Mouse (Mus musculus) midbrain, postnatal 0 days (tissue): ENCODE measurements around the gene Xrcc6. TPM values are rescaled to one million over a fixed set of nuclear protein-coding genes. Genes with fewer than 3 reads are reported as not detected.

Source experiments
- ATAC-seq: fragments of 200-750 bp; cut with Nextera tagmentation; 2 replicates; pipeline ENCODE4 v1.8.0; 2017; ENCODE audit warnings: moderate number of reproducible peaks, mild to moderate bottlenecking, moderate TSS enrichment, moderate library complexity; ENCODE audit not compliant: low FRiP score
- DNase-seq: peaks from one replicate; pipeline ENCODE4 v3.0.0-alpha.2; 2015; ENCODE audit warnings: low spot score
- H3K27ac ChIP-seq: fragments of 300-500 bp; sonication (generic); 2 replicates; pipeline ENCODE4 v1.5.1; 2014; ENCODE audit warnings: low read depth, mild to moderate bottlenecking, low read length, mixed read lengths
- H3K27me3 ChIP-seq: fragments of 300-500 bp; sonication (generic); 2 replicates; pipeline ENCODE4 v1.6.1; 2014; ENCODE audit warnings: low read length, control low read depth, mixed read lengths; ENCODE audit not compliant: insufficient read depth
- H3K36me3 ChIP-seq: fragments of 300-500 bp; sonication (generic); 2 replicates; pipeline ENCODE4 v1.6.1; 2014; ENCODE audit warnings: low read length, control low read depth, mixed read lengths; ENCODE audit not compliant: insufficient read depth
- H3K4me1 ChIP-seq: fragments of 300-500 bp; sonication (generic); 2 replicates; pipeline ENCODE4 v1.6.1; 2014; ENCODE audit warnings: mild to moderate bottlenecking, control low read depth, antibody characterized with exemption, low read length, mixed read lengths; ENCODE audit not compliant: insufficient read depth
- H3K4me2 ChIP-seq: fragments of 300-500 bp; sonication (generic); 2 replicates; pipeline ENCODE4 v1.6.1; 2014; ENCODE audit warnings: low read depth, mild to moderate bottlenecking, low read length, mixed read lengths; ENCODE audit not compliant: poor library complexity, severe bottlenecking
- H3K4me3 ChIP-seq: fragments of 300-500 bp; sonication (generic); 2 replicates; pipeline ENCODE4 v1.5.1; 2014; ENCODE audit warnings: low read depth, mild to moderate bottlenecking, low read length, moderate library complexity
- H3K9ac ChIP-seq: fragments of 300-500 bp; sonication (generic); replicated peaks from 2 replicates; pipeline ENCODE4 v1.6.1; 2014; ENCODE audit warnings: mild to moderate bottlenecking, low read length, moderate library complexity, mixed read lengths; ENCODE audit not compliant: poor library complexity, severe bottlenecking
- H3K9me3 ChIP-seq: fragments of 300-500 bp; sonication (generic); 2 replicates; pipeline ENCODE4 v1.6.1; 2016; ENCODE audit warnings: low read length, control low read depth
- CTCF ChIP-seq: IDR thresholded peaks from 2 replicates; pipeline ENCODE4 v1.5.1; 2016; ENCODE audit warnings: antibody characterized with exemption, mild to moderate bottlenecking
- WGBS: fragments of 180-500 bp; shearing (Covaris S2); extraction: QIAGEN DNeasy Blood & Tissue Kit; methylation state at CpG from one replicate; pipeline ENCODE4 v1.1.7; 2014; 5-methylcytosine and 5-hydroxymethylcytosine counted together
- polyA plus RNA-seq: library from polyadenylated mRNA; unstranded; fragments of >200 nt; fragmentation: Nextera tagmentation; extraction: Ambion mirVana; gene quantifications from 2 replicates; pipeline ENCODE4 v1.2.1, GENCODE M21; 2015
- total RNA-seq: library from RNA; depleted of rRNA; stranded (reverse); fragments of >200 nt; gene quantifications from 2 replicates; pipeline ENCODE4 v1.2.3, GENCODE M21; 2014

The Xrcc6 gene
- total and polyA plus RNA-seq, 2 experiments from 2014 or later = 23.2 to 25.6 TPM

DNA sequence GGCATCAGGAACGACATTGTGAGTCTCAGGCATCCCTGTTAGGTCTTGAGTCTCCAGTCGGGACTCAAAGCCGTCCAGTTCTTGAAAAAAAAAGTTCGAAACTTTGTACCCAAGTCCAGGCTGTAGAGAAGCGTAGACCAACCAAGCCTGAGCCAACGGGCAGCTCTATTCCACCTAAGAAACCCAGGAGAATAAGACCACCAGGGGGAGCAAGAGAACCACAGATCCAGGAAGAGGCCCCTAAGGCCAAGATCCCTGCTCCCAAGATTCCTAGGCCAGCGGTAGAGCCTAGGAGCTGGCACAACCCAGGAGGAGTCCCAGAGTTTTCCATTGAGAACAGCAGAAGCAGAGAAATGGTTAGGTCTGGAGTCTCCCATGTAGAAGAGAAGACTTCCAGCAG, 77.9 kb downstream of the Xrcc6 start:
- Histone ChIP-seq H3K4me2 (no peak overlapping the region), H3K9me3 (no peaks in the 10 kb centered on the region), H3K9ac (no peak overlapping the region), H3K4me1 (no peaks in the 10 kb centered on the region), H3K4me3 (no peak overlapping the region), H3K27me3 (peaks cover 11% of the 10 kb centered on the region), H3K27ac (no peak overlapping the region), H3K36me3 (no peaks in the 10 kb centered on the region)
- DNase-seq (peak; percentile 86), ATAC-seq (no peak)
- 17% methylated on average over 7 of the region's 7 CpGs for WGBS
- peak; percentile 85 for TF ChIP-seq CTCF

- Histone ChIP-seq H3K27me3 (peaks cover 17% of the 10 kb centered on the region), H3K9ac (no peak within 1 kb of the TSS), H3K4me3 (peak within 1 kb of the TSS; percentile 26), H3K4me2 (peak within 1 kb of the TSS; percentile 42), H3K9me3 (no peaks in the 10 kb centered on the region), H3K4me1 (no peaks in the 10 kb centered on the region), H3K27ac (no peak within 1 kb of the TSS), H3K36me3 (no peaks in the 10 kb centered on the region)
- 22% methylated on average over 40 of the region's 40 CpGs for WGBS
- DNase-seq (peak; percentile 4), ATAC-seq (no peak)
- no peak for TF ChIP-seq CTCF
Measured at GRCm38 (mm10) chr15:82069898-82070297, 82.3 kb downstream of the Xrcc6 start, which contains the start of gene Mei1. Gene Mei1, plus strand, starts transcription at chr15:82069996.

GRCm38 (mm10) chr15:82071816-82072469, 84.3 kb downstream of the Xrcc6 start:
- no peak overlapping the region for H3K4me2 ChIP-seq
- peaks cover 17% of the 10 kb centered on the region for H3K27me3 ChIP-seq
- H3K36me3 ChIP-seq = no peaks in the 10 kb centered on the region
- H3K9ac ChIP-seq = no peak overlapping the region
- H3K27ac ChIP-seq = no peak overlapping the region
- ATAC-seq (no peak), DNase-seq (no peak)
- no peak overlapping the region for H3K4me3 ChIP-seq
- no peaks in the 10 kb centered on the region for H3K4me1 ChIP-seq
- no peaks in the 10 kb centered on the region for H3K9me3 ChIP-seq
- TF ChIP-seq CTCF = no peak
- WGBS = 92% methylated on average over 26 of the region's 26 CpGs

GRCm38 (mm10) chr15:82073490-82073889, 85.9 kb downstream of the Xrcc6 start:
- Histone ChIP-seq H3K4me2 (no peak overlapping the region), H3K9ac (no peak overlapping the region), H3K36me3 (no peaks in the 10 kb centered on the region), H3K4me3 (no peak overlapping the region), H3K27me3 (peaks cover 17% of the 10 kb centered on the region), H3K4me1 (no peaks in the 10 kb centered on the region), H3K9me3 (no peaks in the 10 kb centered on the region), H3K27ac (no peak overlapping the region)
- 86% methylated on average over 7 of the region's 7 CpGs for WGBS
- DNase-seq (no peak), ATAC-seq (no peak)
- no peak for TF ChIP-seq CTCF

DNA sequence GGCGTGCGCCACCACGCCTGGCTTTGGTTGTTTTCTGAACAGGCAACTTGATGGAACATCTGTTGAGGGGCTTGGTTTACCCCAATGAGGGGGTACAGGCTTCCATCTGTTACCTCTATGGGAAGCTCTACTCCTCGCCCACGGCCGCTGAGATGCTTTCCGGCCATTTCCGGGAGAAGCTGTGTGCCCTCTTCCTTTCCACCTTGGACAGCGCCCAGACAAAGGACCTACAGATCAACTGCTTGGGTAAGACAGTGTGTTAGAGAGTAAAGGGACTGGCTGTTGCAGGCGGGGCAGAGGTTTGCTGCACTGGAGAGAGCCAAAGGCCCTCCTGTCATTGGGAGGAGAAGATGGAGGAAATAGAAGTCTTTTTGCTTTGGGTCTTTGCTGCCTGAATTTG, 92.2 kb downstream of the Xrcc6 start:
- Histone ChIP-seq H3K9me3 (no peaks in the 10 kb centered on the region), H3K27ac (no peak overlapping the region), H3K4me3 (no peak overlapping the region), H3K4me2 (no peak overlapping the region), H3K9ac (no peak overlapping the region), H3K27me3 (no peaks in the 10 kb centered on the region), H3K4me1 (no peaks in the 10 kb centered on the region), H3K36me3 (no peaks in the 10 kb centered on the region)
- WGBS = 71% methylated on average over 10 of the region's 10 CpGs
- TF ChIP-seq CTCF = no peak
- no peak for ATAC-seq
- no peak for DNase-seq

GRCm38 (mm10) chr15:82081161-82081560, 93.5 kb downstream of the Xrcc6 start:
- H3K27me3 ChIP-seq = no peaks in the 10 kb centered on the region
- TF ChIP-seq CTCF = peak; percentile 67
- no peak overlapping the region for H3K4me3 ChIP-seq
- no peak overlapping the region for H3K27ac ChIP-seq
- ATAC-seq (no peak), DNase-seq (peak; percentile 52)
- no peak overlapping the region for H3K9ac ChIP-seq
- no peaks in the 10 kb centered on the region for H3K9me3 ChIP-seq
- H3K4me2 ChIP-seq = no peak overlapping the region
- WGBS = 29% methylated on average over 7 of the region's 7 CpGs
- no peaks in the 10 kb centered on the region for H3K36me3 ChIP-seq
- no peaks in the 10 kb centered on the region for H3K4me1 ChIP-seq
